Mouse (Mus musculus) ES-CJ7 (cell line): ENCODE data around the gene AU015836.
"Not testable (repeated sequence)": the region's sequence is repeated elsewhere in the genome, so short reads cannot be mapped to it uniquely, and the experiment has no call there.

Source experiments
- DNase-seq: peaks from one replicate; pipeline ENCODE4 v3.0.0; 2011; ENCODE audit warnings: low read depth, low spot score

AU015836 gene

DNA sequence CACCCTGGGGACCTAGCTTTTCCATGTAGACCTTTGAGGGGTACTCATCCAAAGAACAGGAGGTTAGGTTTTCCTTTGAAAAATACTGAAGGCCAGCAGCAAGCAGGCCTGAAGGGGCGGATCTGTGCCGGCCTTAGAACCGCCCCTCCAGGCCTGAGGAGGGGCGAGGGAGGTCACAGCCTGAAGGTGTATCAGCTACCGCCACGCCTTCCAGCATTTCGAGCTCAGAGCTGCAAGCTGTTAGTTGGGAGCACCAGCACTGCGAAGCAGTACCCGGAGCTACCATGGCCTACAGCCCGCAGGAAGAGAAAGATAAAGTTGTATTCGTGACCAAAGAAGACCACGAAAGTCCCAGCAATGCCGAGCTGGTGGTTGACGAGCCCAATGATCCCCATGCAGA lies at the start of gene AU015836:
AU015836 (plus strand) TSS at position 216 of the 400 bp plus-strand sequence.
- peak; percentile 30 for DNase-seq

DNA sequence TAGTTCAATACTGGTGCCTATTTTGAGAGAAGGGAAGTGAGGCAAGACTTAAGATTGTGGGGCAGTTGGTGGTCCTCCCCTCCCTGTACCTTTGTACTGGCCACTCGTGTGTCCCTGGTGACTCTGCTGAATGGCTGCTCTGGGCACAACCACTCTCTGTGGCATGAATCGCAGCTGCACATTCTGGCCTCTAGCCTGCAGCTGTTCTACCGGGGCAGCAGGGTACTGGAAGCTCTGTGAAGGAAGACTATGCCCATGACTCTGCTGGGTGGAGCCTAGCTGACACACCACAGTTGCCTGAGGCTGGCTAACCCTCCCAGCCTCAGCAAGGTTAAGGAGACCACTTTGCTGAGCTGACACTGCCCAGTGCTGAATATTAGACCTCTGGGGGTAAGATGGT lies 49.4 kb upstream of the AU015836 start:
- no peak for DNase-seq

GRCm38 (mm10) chrX:93928379-93928778 lies 40.1 kb upstream of the AU015836 start:
- DNase-seq: no peak

- no peak for DNase-seq
Observed at GRCm38 (mm10) chrX:93928794-93929193, 39.7 kb upstream of the AU015836 start.

DNA sequence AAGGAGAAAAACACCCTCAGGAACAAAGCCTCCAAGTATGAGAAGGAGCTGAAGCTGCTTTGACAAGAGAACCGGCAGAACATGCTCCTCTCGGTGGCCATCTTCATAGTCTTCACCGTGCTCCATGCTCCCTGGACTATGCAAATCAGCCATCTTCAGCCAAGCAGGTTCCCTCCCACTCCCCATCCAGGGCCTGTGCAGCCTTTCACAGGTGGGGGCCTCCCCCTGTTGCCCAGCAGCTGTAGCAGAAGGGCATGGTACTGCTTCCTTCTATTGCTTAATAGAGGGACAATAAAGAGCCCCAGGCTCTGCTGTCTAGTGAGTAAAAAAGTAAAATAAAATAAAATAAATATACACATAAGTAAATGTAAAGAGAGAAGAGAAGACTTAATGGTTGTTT lies 36.8 kb upstream of the AU015836 start:
- DNase-seq: no peak

DNA sequence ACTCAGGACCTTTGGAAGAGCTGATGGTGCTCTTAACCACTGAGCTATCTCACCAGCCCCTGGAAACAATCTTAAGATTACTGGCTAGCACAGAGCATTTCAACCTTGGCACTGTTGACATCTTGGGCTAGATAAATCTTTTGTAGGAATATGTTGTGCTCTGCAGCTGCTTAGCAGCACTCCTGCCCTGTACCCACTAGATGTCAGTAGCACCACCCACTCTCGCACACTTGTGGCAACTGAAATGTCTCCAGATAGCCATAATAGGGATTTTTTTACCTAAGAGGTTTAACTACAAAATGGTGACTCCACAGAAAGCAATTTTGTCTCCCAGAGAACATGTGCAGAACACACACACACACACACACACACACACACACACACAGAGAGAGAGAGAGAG lies 11.7 kb upstream of the AU015836 start:
- peak; percentile 22 for DNase-seq

DNA sequence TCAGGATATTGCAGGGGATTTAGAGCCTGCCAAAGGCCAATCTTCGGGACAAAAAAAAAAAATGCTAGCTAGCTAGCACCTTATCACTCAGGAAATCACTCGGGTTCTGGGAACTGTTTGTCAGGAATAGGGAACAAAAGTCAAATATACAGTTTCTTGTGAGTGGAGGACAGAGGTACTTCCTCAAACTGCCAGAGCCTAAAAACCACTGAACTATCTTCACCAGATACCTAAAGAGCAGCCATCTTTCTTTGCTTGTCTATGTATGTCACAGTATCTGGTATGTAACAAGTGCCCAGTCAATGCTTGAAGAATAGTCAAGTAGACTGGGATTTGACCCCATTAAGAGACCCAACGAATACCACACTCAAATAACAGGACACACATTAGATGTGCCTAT lies 10.0 kb upstream of the AU015836 start:
- no peak for DNase-seq

DNA sequence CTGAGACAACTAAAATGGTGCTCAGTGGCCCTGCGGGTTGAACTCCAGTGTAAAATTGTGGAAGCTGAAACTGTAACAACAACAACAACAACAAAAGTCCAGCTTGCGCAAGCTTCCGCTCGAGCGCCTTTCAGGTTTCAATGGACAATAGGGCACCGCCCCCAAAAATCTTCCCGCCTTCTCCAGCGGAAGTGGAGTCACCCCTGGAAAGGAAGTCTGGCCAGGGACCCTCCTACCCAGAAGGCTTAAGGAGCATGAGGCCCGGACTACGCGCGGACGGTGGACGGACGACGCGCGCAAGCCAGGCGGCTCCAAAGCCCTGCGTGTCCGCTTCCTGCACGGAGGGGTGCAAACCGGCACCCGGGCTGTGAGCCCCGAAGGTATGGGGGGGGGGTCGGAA lies 11.9 kb downstream of the AU015836 start:
- DNase-seq: peak; percentile 42

DNA sequence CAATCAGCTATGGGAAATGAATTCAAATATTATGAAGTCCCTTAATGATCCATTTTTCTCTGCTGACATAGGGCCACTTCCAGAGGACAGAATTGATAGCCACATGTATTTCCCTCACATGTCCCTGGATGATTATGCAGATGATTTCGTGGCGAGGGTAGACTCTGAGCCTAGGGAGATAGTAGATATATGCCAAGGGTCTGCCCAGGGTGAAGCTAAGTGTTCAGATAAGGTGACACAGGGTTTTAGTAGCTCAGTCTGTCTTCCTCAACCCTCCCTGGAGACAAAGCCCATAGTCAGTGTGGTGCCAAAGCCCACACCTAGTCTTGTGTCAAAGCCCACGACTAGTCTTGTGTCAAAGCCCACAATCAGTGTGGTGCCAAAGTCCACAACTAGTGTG lies 13.7 kb downstream of the AU015836 start:
- DNase-seq: no peak

DNA sequence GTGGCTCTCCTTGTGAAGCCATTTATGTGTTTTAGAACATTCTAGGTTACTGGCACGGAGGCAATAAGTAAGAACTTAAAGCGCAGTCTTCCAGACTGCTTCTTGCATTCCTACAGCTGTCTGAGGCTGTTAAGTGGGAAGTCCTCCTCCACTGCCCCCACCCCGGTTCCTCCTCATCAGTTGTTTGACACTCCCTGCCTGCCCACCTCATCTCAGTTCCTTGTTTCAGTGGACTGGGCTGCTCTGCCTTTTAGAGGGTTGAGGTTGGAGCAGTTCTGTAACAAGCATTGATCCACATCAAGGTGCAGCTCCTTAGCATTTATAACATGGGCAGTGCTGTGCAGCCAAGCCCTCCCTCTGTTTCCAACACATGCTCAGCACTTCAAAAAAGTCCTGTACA lies 16.6 kb downstream of the AU015836 start:
- not testable (repeated sequence) for DNase-seq

DNA sequence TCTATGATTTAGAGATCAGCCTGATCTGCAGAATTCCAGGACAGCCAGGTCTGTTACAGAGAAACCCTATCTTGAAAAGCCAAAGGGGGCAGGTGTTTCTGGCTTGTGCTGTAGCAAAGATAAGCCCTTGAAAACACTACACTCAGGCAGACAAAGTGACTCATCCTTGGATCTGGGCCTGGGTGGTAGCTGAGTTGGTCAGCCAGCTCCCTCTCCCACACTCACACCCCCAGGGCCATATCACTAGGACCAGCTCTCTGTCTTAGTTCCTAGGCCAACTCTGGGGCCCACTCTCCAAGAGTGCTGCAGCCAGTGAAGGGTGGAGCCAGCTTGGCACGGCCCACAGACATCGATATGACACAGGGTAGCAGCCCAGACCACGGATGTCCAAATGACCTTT lies 38.5 kb downstream of the AU015836 start:
- DNase-seq: no peak

- DNase-seq: no peak
Observed at GRCm38 (mm10) chrX:94009442-94009841, 41.0 kb downstream of the AU015836 start.

GRCm38 (mm10) chrX:94011656-94012173 lies 43.3 kb downstream of the AU015836 start:
- no peak for DNase-seq

DNA sequence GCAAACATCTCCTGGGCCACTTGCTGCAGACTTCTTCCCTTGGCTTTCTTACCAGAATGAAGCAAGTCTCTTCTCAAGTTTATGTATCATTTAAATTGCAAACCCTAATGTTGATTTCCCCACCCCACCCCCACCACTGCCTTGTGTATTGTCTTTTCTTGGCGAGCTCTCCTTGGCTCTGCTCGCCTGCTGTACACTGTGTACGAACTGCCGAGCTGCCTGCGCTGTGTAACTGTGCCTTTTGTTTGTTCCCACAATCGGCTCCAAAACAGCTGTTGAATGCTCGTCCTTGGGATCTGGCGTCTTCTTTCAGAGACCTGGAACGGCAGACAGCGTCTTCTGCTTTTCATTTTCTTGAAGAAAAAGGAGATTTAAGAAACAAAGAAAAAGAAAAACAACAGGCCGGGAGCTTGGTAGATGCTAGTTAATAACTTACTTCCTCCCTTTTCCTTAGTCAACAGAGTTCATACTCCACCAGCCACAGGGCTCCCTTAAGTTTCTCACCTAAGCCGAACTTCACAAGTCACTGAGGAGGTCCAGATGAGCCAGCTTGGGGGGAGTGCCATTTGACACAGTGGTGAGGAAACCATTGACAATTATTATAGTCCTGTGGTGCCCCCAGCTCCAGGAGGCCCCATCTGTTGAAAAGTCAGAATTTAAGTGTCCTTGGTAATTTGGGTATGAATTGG lies 44.2 kb downstream of the AU015836 start:
- peak; percentile 44 for DNase-seq

DNA sequence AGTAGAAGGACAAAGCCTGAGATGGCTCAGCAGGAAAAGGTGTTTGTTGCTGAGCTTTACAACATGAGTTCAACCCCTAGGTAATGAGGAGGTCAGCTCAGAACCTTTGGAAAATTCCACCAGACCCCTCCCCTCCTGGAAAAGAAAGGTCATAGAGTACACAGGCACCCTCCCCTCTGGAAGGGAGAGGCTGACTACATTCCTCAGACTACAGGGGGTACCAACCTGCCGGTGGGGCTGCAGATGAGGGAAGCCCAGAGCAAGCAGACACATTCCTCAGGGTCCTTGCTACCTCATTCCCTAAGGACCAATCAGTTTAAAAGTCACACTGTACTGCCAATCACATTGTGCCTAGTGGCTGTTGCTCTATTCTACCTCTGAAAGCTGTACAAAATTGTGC lies 48.4 kb downstream of the AU015836 start:
- peak; percentile 75 for DNase-seq

DNA sequence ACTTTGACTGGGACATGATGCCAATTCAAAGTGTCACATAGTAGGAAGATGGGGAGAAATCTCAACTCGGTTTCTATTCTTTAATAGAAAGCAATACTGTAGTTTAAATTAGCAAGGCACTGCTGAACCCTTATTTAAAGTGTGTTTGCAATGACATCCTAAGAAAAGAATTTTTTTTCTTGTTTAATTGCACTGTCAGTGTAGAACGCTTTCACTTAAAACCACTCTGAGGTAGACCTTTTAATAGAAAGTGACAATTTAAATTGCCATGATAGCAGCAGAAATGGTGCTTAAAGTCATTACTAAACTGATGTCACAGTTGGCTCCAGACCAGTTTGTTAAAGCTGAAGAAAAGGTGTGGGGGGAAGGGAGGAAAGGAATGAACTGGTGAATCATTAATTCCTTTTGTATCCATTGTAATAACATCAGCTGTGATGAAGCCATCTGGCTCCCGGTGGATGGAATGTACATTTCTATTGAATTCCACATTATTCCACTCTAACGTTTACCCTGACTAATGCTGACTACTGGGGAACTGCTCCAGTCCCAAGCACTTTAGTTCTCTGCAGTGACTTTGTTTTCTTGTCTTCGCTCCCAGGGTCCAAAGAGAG lies 53.9 kb downstream of the AU015836 start:
- DNase-seq: no peak
